Mouse (Mus musculus) MEL (cell line): Measurements from ENCODE around the gene Nipa1. TPM values are rescaled to one million over a fixed set of nuclear protein-coding genes. Genes with fewer than 3 reads are reported as not detected.

Experiments
- DNase-seq: peaks from one replicate; pipeline ENCODE4 v3.0.0; 2011; ENCODE audit warnings: low read depth, low spot score
- H3K27ac ChIP-seq: 2 replicates; pipeline ENCODE4 v1.5.1; 2012; ENCODE audit warnings: low read depth, mild to moderate bottlenecking, control low read depth, low read length, moderate library complexity; ENCODE audit not compliant: control insufficient read depth
- H3K27me3 ChIP-seq, 2 experiments: fragments of 150-350 bp in 1 of 2; sonication (generic) in 1 of 2; 2 replicates each; pipeline ENCODE4 v1.6.1; 2012; ENCODE audit warnings: low read length in 2 of 2, mild to moderate bottlenecking in 2 of 2, improper control_type of control experiment in 1 of 2, moderate library complexity in 1 of 2; ENCODE audit not compliant: insufficient read depth in 2 of 2, control insufficient read depth in 1 of 2
- H3K36me3 ChIP-seq, 2 experiments: 2 replicates each; pipeline ENCODE4 v1.6.1; 2012 to 2014; ENCODE audit warnings: low read length in 2 of 2, improper control_type of control experiment in 1 of 2, inconsistent platforms in 1 of 2, mild to moderate bottlenecking in 1 of 2; ENCODE audit not compliant: insufficient read depth in 2 of 2, control insufficient read depth in 1 of 2
- H3K4me1 ChIP-seq, 2 experiments: fragments of 150-350 bp in 1 of 2; sonication (generic) in 1 of 2; 2 replicates each; pipeline ENCODE4 v1.6.1; 2012; ENCODE audit warnings: low read length in 2 of 2, improper control_type of control experiment in 1 of 2, mild to moderate bottlenecking in 1 of 2; ENCODE audit not compliant: insufficient read depth in 2 of 2, control insufficient read depth in 1 of 2
- H3K4me3 ChIP-seq, 2 experiments: fragments of 150-350 bp in 1 of 2; sonication (generic) in 1 of 2; 2 replicates each; pipeline ENCODE4 v1.5.1; 2012; ENCODE audit warnings: low read depth in 2 of 2, low read length in 2 of 2, mild to moderate bottlenecking in 2 of 2, moderate library complexity in 2 of 2, control low read depth in 1 of 2, improper control_type of control experiment in 1 of 2; ENCODE audit not compliant: control insufficient read depth in 1 of 2, insufficient read depth in 1 of 2
- H3K79me2 ChIP-seq: 2 replicates; pipeline ENCODE4 v1.6.1; 2012; ENCODE audit warnings: mild to moderate bottlenecking, low read length, moderate library complexity; ENCODE audit not compliant: control insufficient read depth, poor library complexity, insufficient read depth
- H3K9ac ChIP-seq: 2 replicates; pipeline ENCODE4 v1.6.1; 2012; ENCODE audit warnings: low read depth, mild to moderate bottlenecking, control low read depth, low read length, moderate library complexity; ENCODE audit not compliant: control insufficient read depth, poor library complexity, severe bottlenecking
- H3K9me3 ChIP-seq: fragments of 150-350 bp; sonication (generic); replicated peaks from 2 replicates; pipeline ENCODE4 v1.6.1; 2012; ENCODE audit warnings: mild to moderate bottlenecking, low read length, improper control_type of control experiment, moderate library complexity; ENCODE audit not compliant: insufficient read depth
- CHD2 ChIP-seq: IDR thresholded peaks from 2 replicates; pipeline ENCODE4 v1.6.1; 2011; ENCODE audit warnings: low read length, improper control_type of control experiment
- CTCF ChIP-seq, 3 experiments: IDR thresholded peaks in 2 of 3; conservative IDR thresholded peaks in 1 of 3; 2 replicates each; pipeline ENCODE4 v1.5.1; 2011 to 2012; ENCODE audit warnings: low read length in 3 of 3, low read depth in 2 of 3, mild to moderate bottlenecking in 2 of 3, improper control_type of control experiment in 1 of 3, inconsistent platforms in 1 of 3, mixed read lengths in 1 of 3, moderate library complexity in 1 of 3; ENCODE audit not compliant: control insufficient read depth in 1 of 3, insufficient read depth in 1 of 3, poor library complexity in 1 of 3, severe bottlenecking in 1 of 3
- GABPA ChIP-seq: IDR thresholded peaks from 2 replicates; pipeline ENCODE4 v1.6.1; 2012; ENCODE audit warnings: low read depth, mild to moderate bottlenecking, inconsistent platforms, low read length, improper control_type of control experiment, moderate library complexity
- GATA1 ChIP-seq: IDR thresholded peaks from 2 replicates; pipeline ENCODE4 v1.6.1; 2011; ENCODE audit warnings: low read depth, low read length, improper control_type of control experiment
- MEF2A ChIP-seq: IDR thresholded peaks from 2 replicates; pipeline ENCODE4 v1.6.1; 2014; ENCODE audit warnings: low read depth, mild to moderate bottlenecking, inconsistent platforms, low read length, improper control_type of control experiment; ENCODE audit not compliant: poor library complexity, insufficient replicate concordance, severe bottlenecking; ENCODE audit errors: extremely low read depth
- MYB ChIP-seq: IDR thresholded peaks from 2 replicates; pipeline ENCODE4 v1.6.1; 2011; ENCODE audit warnings: mild to moderate bottlenecking, low read depth, low read length, improper control_type of control experiment
- MYC ChIP-seq: IDR thresholded peaks from 2 replicates; pipeline ENCODE4 v1.6.1; 2011; ENCODE audit warnings: low read depth, mild to moderate bottlenecking, low read length, improper control_type of control experiment, moderate library complexity
- NRF1 ChIP-seq: IDR thresholded peaks from 2 replicates; pipeline ENCODE4 v1.6.1; 2014; ENCODE audit warnings: low read depth, mild to moderate bottlenecking, inconsistent platforms, low read length, improper control_type of control experiment, moderate library complexity; ENCODE audit not compliant: poor library complexity, insufficient read depth, severe bottlenecking
- POLR2A ChIP-seq, 2 experiments: IDR thresholded peaks; 2 replicates each; pipeline ENCODE4 v1.6.1; 2011 to 2012; ENCODE audit warnings: low read length in 2 of 2, mild to moderate bottlenecking in 2 of 2, control low read depth in 1 of 2, improper control_type of control experiment in 1 of 2, low read depth in 1 of 2, moderate library complexity in 1 of 2; ENCODE audit not compliant: control insufficient read depth in 1 of 2, insufficient read depth in 1 of 2, poor library complexity in 1 of 2
- POLR2AphosphoS2 ChIP-seq: IDR thresholded peaks from 2 replicates; pipeline ENCODE4 v1.6.1; 2011; ENCODE audit warnings: low read length, improper control_type of control experiment
- RCOR1 ChIP-seq: IDR thresholded peaks from 2 replicates; pipeline ENCODE4 v1.6.1; 2012; ENCODE audit warnings: low read depth, mild to moderate bottlenecking, inconsistent platforms, low read length, improper control_type of control experiment
- SIN3A ChIP-seq: IDR thresholded peaks from 2 replicates; pipeline ENCODE4 v1.6.1; 2012; ENCODE audit warnings: low read length, improper control_type of control experiment, inconsistent platforms
- SMC3 ChIP-seq: IDR thresholded peaks from 2 replicates; pipeline ENCODE4 v1.6.1; 2011; ENCODE audit warnings: low read depth, low read length, improper control_type of control experiment
- TAL1 ChIP-seq: IDR thresholded peaks from 2 replicates; pipeline ENCODE4 v1.6.1; 2012; ENCODE audit warnings: mild to moderate bottlenecking, inconsistent platforms, low read length, moderate library complexity, mixed read lengths
- TBP ChIP-seq: IDR thresholded peaks from 2 replicates; pipeline ENCODE4 v1.8.0; 2011; ENCODE audit warnings: low read depth, low read length, improper control_type of control experiment
- TCF12 ChIP-seq: IDR thresholded peaks from 2 replicates; pipeline ENCODE4 v1.6.1; 2014; ENCODE audit warnings: low read depth, mild to moderate bottlenecking, inconsistent platforms, low read length, improper control_type of control experiment, moderate library complexity
- UBTF ChIP-seq: IDR thresholded peaks from 2 replicates; pipeline ENCODE4 v1.6.1; 2012; ENCODE audit warnings: low read depth, mild to moderate bottlenecking, inconsistent platforms, low read length, improper control_type of control experiment, moderate library complexity, borderline replicate concordance; ENCODE audit not compliant: insufficient read depth
- USF2 ChIP-seq, 2 experiments: IDR thresholded peaks; 2 replicates each; pipeline ENCODE4 v1.6.1; 2011 to 2012; ENCODE audit warnings: improper control_type of control experiment in 2 of 2, low read length in 2 of 2, borderline replicate concordance in 1 of 2, inconsistent platforms in 1 of 2, low read depth in 1 of 2, mild to moderate bottlenecking in 1 of 2; ENCODE audit not compliant: insufficient read depth in 1 of 2
- ZC3H11A ChIP-seq: IDR thresholded peaks from 2 replicates; pipeline ENCODE4 v1.6.1; 2012; ENCODE audit warnings: low read depth, mild to moderate bottlenecking, inconsistent platforms, low read length, improper control_type of control experiment
- ZNF384 ChIP-seq: IDR thresholded peaks from 2 replicates; pipeline ENCODE4 v1.6.1; 2012; ENCODE audit warnings: low read depth, mild to moderate bottlenecking, inconsistent platforms, low read length, improper control_type of control experiment
- polyA plus RNA-seq, 2 experiments: library from polyadenylated mRNA; stranded (reverse) in 1 of 2; unstranded in 1 of 2; fragments of >175 nt in 1 of 2; fragments of >200 nt in 1 of 2; gene quantifications; 2 replicates each; pipeline versions ENCODE4 v1.2.1 to v1.2.4; 2012; ENCODE audit warnings: low replicate concordance in 2 of 2, low read depth in 1 of 2; ENCODE audit not compliant: insufficient read length in 2 of 2, insufficient read depth in 1 of 2, missing spikeins in 1 of 2
- total RNA-seq: library from RNA; depleted of rRNA; stranded (reverse); fragments of 300-350 nt; gene quantifications from 2 replicates; pipeline ENCODE4 v1.2.3, GENCODE M21; 2012

Gene Nipa1
- total and polyA plus RNA-seq, 3 experiments, result 13.0 to 14.8 TPM; not detected in 1

- H3K4me1 ChIP-seq, result peaks cover 15 to 20% of the 10 kb centered on the region in 2 experiments
- DNase-seq, result no peak
- H3K4me3 ChIP-seq, result no peak overlapping the region
- peaks cover 0 to 21% of the 10 kb centered on the region in 2 experiments; a peak in 2 of 4 replicates for H3K36me3 ChIP-seq
- TF ChIP-seq UBTF, result no peak
- TF ChIP-seq POLR2AphosphoS2, result no peak
- TF ChIP-seq GABPA, result no peak
- no peak for TF ChIP-seq SIN3A
- no peak for TF ChIP-seq TBP
- no peak for TF ChIP-seq RCOR1
- TF ChIP-seq ZNF384, result no peak
- TF ChIP-seq ZC3H11A, result no peak
- TF ChIP-seq TCF12, result no peak
- TF ChIP-seq GATA1, result no peak
- no peak for TF ChIP-seq POLR2A (IDR thresholded peaks at IDR 0.05; ENCODE audit: control insufficient read depth in 1 of 2, insufficient read depth in 1 of 2, low read depth in 1 of 2, low read length in 2 of 2, poor library complexity in 1 of 2)
- TF ChIP-seq, all 39 proteins: peak for 0
- Histone ChIP-seq H3K79me2 (0 out of 2 replicates have a peak, but pooled peaks cover 2% of the 10 kb centered on the region), H3K27me3 (no peaks in the 10 kb centered on the region), H3K27ac (no peak overlapping the region), H3K9ac (no peak overlapping the region), H3K9me3 (no peaks in the 10 kb centered on the region)
These were observed 8.8 kb downstream of the Nipa1 start for GRCm38 (mm10) chr7:56011018-56011333.

DNA sequence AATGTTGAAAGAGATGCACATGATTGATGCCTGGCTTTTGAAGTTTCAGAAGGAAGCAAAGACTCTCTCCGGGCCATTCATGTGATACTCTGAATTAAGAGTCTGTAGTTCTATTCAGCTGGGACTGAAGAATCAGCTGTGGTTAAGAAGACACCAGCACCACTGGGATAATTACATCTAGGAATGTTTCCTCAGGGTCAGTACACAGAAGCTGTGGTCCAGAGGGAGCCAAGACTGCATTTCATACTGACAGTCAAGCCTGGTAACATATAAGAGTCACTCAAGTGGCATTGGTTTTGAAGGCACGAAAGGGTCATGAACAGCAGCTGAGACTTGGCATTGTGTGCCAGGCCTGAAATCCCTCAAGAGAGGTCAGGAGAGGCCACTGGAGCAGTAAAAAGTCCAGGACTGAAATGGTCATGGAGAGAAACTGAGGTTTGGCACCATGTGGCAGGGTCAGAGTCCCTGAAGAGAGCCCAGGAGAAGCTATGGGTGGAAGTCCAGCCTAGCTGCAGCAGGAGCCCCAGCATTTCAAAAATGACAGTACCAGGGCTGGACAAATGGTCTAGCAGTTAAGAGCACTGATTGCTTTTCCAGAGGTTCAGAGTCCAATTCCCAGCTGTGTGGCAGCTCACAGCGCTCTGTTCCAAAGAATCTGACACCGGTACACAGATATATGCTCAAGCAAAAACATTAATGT lies 9.3 kb downstream of the Nipa1 start:
- Histone ChIP-seq H3K9ac (no peak overlapping the region), H3K27me3 (no peaks in the 10 kb centered on the region), H3K79me2 (0 out of 2 replicates have a peak, but pooled peaks cover 2% of the 10 kb centered on the region), H3K4me1 (peaks cover 12 to 16% of the 10 kb centered on the region in 2 experiments), H3K4me3 (no peak overlapping the region), H3K36me3 (peaks cover 0 to 17% of the 10 kb centered on the region in 2 experiments; a peak in 2 of 4 replicates), H3K27ac (no peak overlapping the region), H3K9me3 (no peaks in the 10 kb centered on the region)
- no peak for TF ChIP-seq SMC3
- no peak for TF ChIP-seq TAL1
- TF ChIP-seq MYC, result no peak
- no peak for TF ChIP-seq SIN3A
- TF ChIP-seq USF2 (IDR thresholded peaks at IDR 0.05; ENCODE audit: borderline replicate concordance in 1 of 2, insufficient read depth in 1 of 2, low read depth in 1 of 2, low read length in 2 of 2), result no peak
- TF ChIP-seq CTCF (IDR thresholded peaks at IDR 0.05 in 2 of 3, conservative IDR thresholded peaks at IDR 0.05 in 1 of 3; ENCODE audit: control insufficient read depth in 1 of 3, insufficient read depth in 1 of 3, low read depth in 2 of 3, low read length in 3 of 3, poor library complexity in 1 of 3, severe bottlenecking in 1 of 3), result no peak
- TF ChIP-seq CHD2, result no peak
- TF ChIP-seq MYB, result no peak
- TF ChIP-seq ZNF384, result no peak
- TF ChIP-seq GABPA, result no peak
- TF ChIP-seq MEF2A, result no peak
- no peak for TF ChIP-seq NRF1
- no peak for DNase-seq
